Mouse (Mus musculus) retina, embryonic 14.5 days (tissue): ENCODE data around the gene Zfp36.
A peak's percentile ranks its signal among the peaks of the same experiment; 100 is the strongest.

Source experiments
- DNase-seq: peaks from one replicate; pipeline ENCODE4 v3.0.0-alpha.2; 2015; ENCODE audit warnings: low spot score

Zfp36 gene

DNA sequence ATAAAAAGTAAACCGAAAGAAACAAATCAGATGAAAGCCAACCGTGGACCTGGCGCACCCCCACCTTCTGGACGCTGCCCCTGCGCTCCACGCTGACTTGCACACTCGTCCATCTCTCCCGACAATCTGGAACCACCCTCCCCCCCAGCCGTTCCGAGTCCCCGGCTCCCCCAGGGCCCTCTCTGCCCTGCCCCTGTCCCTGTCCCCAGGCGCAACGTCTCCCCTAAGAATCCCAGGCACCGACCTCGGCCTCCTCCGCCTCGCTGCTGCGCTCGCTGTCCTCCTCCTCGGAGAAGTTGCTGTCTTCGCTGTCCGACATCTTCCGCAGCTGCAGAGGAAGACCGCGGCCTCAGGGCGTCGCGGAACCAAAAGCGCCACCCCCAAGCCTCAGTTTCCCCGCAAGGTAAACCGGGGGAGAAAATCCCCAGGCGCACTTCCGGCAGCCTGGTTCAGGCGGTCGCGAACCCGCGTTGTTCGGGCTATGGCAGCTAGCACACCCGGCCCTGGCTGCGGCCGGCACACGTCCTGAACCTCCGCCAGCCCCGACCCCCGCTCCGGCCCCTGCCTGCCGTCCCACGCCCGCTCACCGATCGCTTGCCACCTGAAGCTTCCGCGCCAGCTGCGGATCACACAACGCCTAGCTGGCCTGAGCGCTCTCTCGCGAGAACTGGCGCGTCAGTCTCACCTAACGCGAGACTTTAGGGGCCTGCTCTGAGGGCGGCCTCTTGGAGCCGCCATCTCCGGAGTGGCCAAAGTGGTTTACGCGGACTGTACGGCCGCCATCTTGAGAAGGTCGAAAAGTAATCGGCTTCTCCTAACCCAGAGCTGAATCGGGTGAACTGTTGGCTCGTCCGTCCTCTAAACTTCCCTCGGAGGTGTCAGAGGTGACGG is 41.7 kb downstream of the Zfp36 start, which contains the start of gene Supt5:
Gene Supt5 (minus strand): TSS at position 639 of the 891 bp plus-strand sequence.
- DNase-seq: peak; percentile 99

GRCm38 (mm10) chr7:28335471-28335870 is 44.6 kb downstream of the Zfp36 start:
- DNase-seq: no peak

- DNase-seq: no peak
Measured at GRCm38 (mm10) chr7:28334534-28334933, 45.5 kb downstream of the Zfp36 start.

DNA sequence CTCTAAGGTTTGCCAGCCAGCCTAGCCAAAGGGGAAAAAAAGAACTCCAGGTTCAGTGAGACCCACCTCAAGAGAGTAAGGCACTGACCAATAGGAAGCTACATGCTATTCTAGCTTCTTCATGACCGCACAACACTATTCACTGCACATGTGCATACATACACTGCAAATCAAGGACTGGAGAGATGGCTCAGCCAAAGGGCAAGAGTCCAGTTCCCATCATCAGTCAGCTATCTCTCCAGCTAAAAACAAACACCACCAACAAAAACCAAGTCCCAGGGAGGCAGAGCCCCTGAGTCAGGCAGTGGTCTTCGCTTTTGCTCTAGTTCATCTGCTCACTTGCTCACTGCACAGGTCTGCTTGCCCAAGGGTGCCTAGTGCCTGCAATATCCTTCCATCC is 51.8 kb downstream of the Zfp36 start:
- DNase-seq: no peak
